Mouse (Mus musculus) cerebellum, adult 8-10 months (tissue): Measurements from ENCODE around the gene Thsd1.

Experiments used
- DNase-seq: peaks from one replicate; pipeline ENCODE4 v3.0.0; 2022

Gene Thsd1

GRCm38 (mm10) chr8:22227061-22227877 is at the start of gene Thsd1:
Gene Thsd1 (plus strand): TSS chr8:22227313.
- no peak for DNase-seq

GRCm38 (mm10) chr8:22184884-22185283 is 42.2 kb upstream of the Thsd1 start:
- no peak for DNase-seq

GRCm38 (mm10) chr8:22185431-22186397 is 41.4 kb upstream of the Thsd1 start, which contains the start of gene Ckap2:
Gene Ckap2 (minus strand): TSS chr8:22185819.
- DNase-seq, result peak; percentile 79

GRCm38 (mm10) chr8:22192660-22193431 is 34.3 kb upstream of the Thsd1 start, which contains the start of gene Vps36:
Gene Vps36 (plus strand): TSS chr8:22192809.
- peak; percentile 91 for DNase-seq

- DNase-seq, result no peak
Observed at GRCm38 (mm10) chr8:22193432-22194010, 33.6 kb upstream of the Thsd1 start.

GRCm38 (mm10) chr8:22197914-22198313 is 29.2 kb upstream of the Thsd1 start:
- no peak for DNase-seq

- no peak for DNase-seq
Observed at GRCm38 (mm10) chr8:22199481-22199880, 27.6 kb upstream of the Thsd1 start.

GRCm38 (mm10) chr8:22207535-22207934 is 19.6 kb upstream of the Thsd1 start:
- DNase-seq, result no peak

- DNase-seq, result no peak
Observed at GRCm38 (mm10) chr8:22209012-22209411, 18.1 kb upstream of the Thsd1 start.

GRCm38 (mm10) chr8:22214826-22215225 is 12.3 kb upstream of the Thsd1 start:
- DNase-seq, result no peak

GRCm38 (mm10) chr8:22226361-22226760 is 752 bp upstream of the Thsd1 start:
- no peak for DNase-seq

- DNase-seq, result no peak
Observed at GRCm38 (mm10) chr8:22228621-22229020, 1.5 kb downstream of the Thsd1 start.

GRCm38 (mm10) chr8:22242986-22243385 is 15.9 kb downstream of the Thsd1 start:
- no peak for DNase-seq

GRCm38 (mm10) chr8:22245663-22246062 is 18.6 kb downstream of the Thsd1 start:
- DNase-seq, result no peak

- no peak for DNase-seq
Observed at GRCm38 (mm10) chr8:22247956-22248355, 20.8 kb downstream of the Thsd1 start.

- no peak for DNase-seq
Observed at GRCm38 (mm10) chr8:22249080-22249479, 22.0 kb downstream of the Thsd1 start.

GRCm38 (mm10) chr8:22258946-22259450 is 31.9 kb downstream of the Thsd1 start:
- DNase-seq, result no peak

GRCm38 (mm10) chr8:22259531-22259930 is 32.4 kb downstream of the Thsd1 start:
- no peak for DNase-seq

- no peak for DNase-seq
Observed at GRCm38 (mm10) chr8:22260091-22260722, 33.1 kb downstream of the Thsd1 start.

GRCm38 (mm10) chr8:22262267-22262666 is 35.2 kb downstream of the Thsd1 start:
- no peak for DNase-seq

GRCm38 (mm10) chr8:22264292-22264691 is 37.2 kb downstream of the Thsd1 start:
- DNase-seq, result no peak

- DNase-seq, result no peak
Observed at GRCm38 (mm10) chr8:22264787-22265186, 37.7 kb downstream of the Thsd1 start.
